Mouse (Mus musculus) heart, adult 2 months (tissue): ENCODE results near the gene Slc25a48.

ENCODE experiments used
- CTCF ChIP-seq: fragments of 200-600 bp; IDR thresholded peaks from 2 replicates; pipeline ENCODE4 v1.8.1; 2022; ENCODE audit warnings: antibody characterized with exemption, mild to moderate bottlenecking, moderate library complexity
- POLR2A ChIP-seq: fragments of 200-500 bp; IDR thresholded peaks from 2 replicates; pipeline ENCODE4 v1.6.1; 2011; ENCODE audit warnings: mild to moderate bottlenecking, low read depth, low read length, control low read depth; ENCODE audit not compliant: insufficient read depth

DNA sequence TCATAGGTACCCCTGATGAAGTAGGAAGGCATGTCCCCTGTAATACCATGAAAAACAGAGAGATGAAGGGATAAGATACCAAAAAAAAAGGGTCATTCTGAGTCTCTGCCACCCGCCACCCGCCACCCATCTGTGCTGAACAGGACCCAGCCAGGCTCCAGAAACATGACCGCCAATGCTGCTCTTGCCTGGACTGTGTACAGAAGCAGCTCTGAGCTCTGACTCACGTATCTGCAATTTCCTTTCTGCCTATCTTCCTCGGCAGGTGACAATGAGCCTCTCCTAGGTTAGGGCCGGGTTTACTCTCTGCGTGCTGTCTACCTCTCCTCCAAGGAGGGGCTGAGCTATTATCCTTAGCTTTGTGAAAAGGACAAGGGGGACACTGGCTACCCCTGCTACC, 5.3 kb downstream of the Slc25a48 start:
- TF ChIP-seq POLR2A: no peak
- no peak for TF ChIP-seq CTCF
